Mouse (Mus musculus): ENCODE data around the gene Rhag.
A peak's percentile ranks its signal among the peaks of the same experiment; 100 is the strongest.

Gene Rhag

GRCm38 (mm10) chr17:40810934-40811333 is at the start of gene Rhag:
TSS of gene Rhag (plus strand) at chr17:40811126.
- DNase-seq = peak; percentile 77

- no peak for DNase-seq
Measured at GRCm38 (mm10) chr17:40763662-40764061, 47.3 kb upstream of the Rhag start.

- no peak for DNase-seq
Measured at GRCm38 (mm10) chr17:40767120-40767519, 43.8 kb upstream of the Rhag start.

GRCm38 (mm10) chr17:40789877-40790276 is 21.0 kb upstream of the Rhag start:
- no peak for DNase-seq

- peak; percentile 91 for DNase-seq
Measured at GRCm38 (mm10) chr17:40793921-40794854, 16.7 kb upstream of the Rhag start.

GRCm38 (mm10) chr17:40802707-40803340 is 8.1 kb upstream of the Rhag start:
- DNase-seq = no peak

GRCm38 (mm10) chr17:40806550-40806949 is 4.4 kb upstream of the Rhag start:
- DNase-seq = peak; percentile 87

GRCm38 (mm10) chr17:40806953-40807572 is 3.9 kb upstream of the Rhag start, which contains the start of gene Crisp2:
TSS of gene Crisp2 (minus strand) at chr17:40807003.
- DNase-seq = peak; percentile 76

- no peak for DNase-seq
Measured at GRCm38 (mm10) chr17:40808071-40808470, 2.9 kb upstream of the Rhag start.

GRCm38 (mm10) chr17:40811560-40811959 is 634 bp downstream of the Rhag start:
- DNase-seq = no peak

- no peak for DNase-seq
Measured at GRCm38 (mm10) chr17:40812259-40812658, 1.3 kb downstream of the Rhag start.

GRCm38 (mm10) chr17:40817340-40817943 is 6.5 kb downstream of the Rhag start:
- no peak for DNase-seq

GRCm38 (mm10) chr17:40821477-40821876 is 10.6 kb downstream of the Rhag start:
- DNase-seq = no peak

- DNase-seq = no peak
Measured at GRCm38 (mm10) chr17:40823817-40824216, 12.9 kb downstream of the Rhag start.

GRCm38 (mm10) chr17:40824549-40824948 is 13.6 kb downstream of the Rhag start:
- DNase-seq = peak; percentile 58

- no peak for DNase-seq
Measured at GRCm38 (mm10) chr17:40831870-40832269, 20.9 kb downstream of the Rhag start.

GRCm38 (mm10) chr17:40837308-40837707 is 26.4 kb downstream of the Rhag start:
- no peak for DNase-seq

- DNase-seq = no peak
Measured at GRCm38 (mm10) chr17:40855065-40855464, 44.1 kb downstream of the Rhag start.

- DNase-seq = no peak
Measured at GRCm38 (mm10) chr17:40868952-40869747, 58.2 kb downstream of the Rhag start.

GRCm38 (mm10) chr17:40872626-40873025 is 61.7 kb downstream of the Rhag start:
- no peak for DNase-seq

GRCm38 (mm10) chr17:40873582-40874011 is 62.7 kb downstream of the Rhag start:
- DNase-seq = no peak

GRCm38 (mm10) chr17:40874701-40875100 is 63.8 kb downstream of the Rhag start:
- DNase-seq = no peak
